Mouse (Mus musculus): ENCODE measurements around the gene A930004D18Rik. TPM values are rescaled to one million over a fixed set of nuclear protein-coding genes. Genes with fewer than 3 reads are reported as not detected.

A930004D18Rik gene
- 1 to 10 TPM; 3.5 to 3.8 TPM for total RNA-seq (2021)

DNA sequence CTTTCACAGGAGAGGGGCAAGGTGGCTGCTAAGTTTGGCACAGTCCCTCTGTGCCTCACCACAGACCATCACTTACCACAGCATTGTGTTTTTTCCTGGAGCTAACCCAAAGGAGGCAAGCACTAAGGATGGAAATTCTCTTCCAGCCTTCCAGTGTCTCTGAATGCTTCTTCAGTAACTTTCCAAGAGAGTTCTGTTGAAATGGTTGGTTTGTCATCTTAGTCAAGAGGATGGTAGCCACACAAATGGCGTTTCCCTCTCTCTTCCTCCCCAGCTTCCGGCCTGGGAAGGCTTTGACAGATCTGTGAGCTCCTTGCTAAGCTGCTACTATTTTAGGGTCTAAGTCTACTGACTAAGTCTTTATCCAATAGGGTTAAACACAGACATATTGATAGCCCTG, at the start of gene A930004D18Rik:
A930004D18Rik (minus strand) TSS at position 247 of the 400 bp plus-strand sequence.
- DNase-seq (ENCODE audit: low spot score), result no peak
- intact Hi-C loops (cut with DNase I), result no loop called here

DNA sequence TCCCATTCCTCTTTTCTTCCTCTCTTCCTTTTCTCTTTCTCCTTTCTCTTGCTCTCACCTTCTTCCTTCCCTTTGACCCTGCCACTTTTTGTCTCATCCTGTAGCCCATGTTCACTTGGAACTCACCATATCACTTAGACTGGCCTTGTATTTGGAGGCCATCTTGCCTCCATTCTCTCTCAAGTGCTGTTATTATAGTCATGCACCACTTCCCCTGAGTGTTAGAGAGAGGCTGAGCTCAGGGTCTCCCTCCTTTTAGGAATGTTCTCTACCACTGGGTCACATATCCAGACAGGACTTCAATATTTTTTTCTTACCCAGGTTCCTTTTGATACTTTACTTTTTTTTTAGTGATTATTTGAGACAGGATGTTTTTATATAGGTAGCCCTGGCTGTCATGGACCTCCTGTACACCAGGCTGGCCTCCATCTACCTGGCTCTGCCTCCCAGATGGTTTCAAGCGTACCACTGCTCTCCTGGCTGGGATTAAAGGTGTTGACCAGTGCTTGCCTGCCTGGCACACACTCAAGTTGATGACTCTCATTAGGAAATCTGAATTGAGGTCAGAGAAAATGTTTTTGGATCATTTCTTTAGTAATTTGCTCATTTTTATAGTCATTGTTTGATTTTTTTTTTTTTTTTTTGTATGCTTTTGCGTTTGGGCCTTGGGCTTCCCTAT, 42.8 kb upstream of the A930004D18Rik start:
- intact Hi-C loops (cut with DNase I), result loop anchor here (5.0 kb wide), 1 partner anchor 52 kb away; no protein-coding TSS in a partner anchor
- DNase-seq (ENCODE audit: low spot score), result no peak

DNA sequence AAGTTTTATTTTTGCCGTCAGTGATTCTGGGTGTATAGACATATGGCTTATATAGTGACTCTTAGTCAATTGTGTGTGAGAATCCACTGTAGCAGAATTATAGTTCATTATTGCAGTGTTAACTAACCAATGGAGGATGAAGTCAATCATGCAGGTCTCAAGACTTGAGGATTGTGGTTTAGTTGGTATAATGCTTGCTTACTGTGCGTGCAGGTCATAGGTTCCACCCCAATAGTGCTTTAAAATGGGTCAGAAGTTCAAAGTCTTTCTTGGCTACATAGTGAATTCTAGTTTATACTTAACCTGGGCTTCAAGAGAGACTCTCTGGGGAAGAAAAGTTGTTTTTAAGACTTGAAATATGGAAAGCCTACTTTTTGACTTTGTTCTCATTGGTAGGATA, 34.4 kb upstream of the A930004D18Rik start:
- intact Hi-C loops (cut with DNase I), result no loop called here

DNA sequence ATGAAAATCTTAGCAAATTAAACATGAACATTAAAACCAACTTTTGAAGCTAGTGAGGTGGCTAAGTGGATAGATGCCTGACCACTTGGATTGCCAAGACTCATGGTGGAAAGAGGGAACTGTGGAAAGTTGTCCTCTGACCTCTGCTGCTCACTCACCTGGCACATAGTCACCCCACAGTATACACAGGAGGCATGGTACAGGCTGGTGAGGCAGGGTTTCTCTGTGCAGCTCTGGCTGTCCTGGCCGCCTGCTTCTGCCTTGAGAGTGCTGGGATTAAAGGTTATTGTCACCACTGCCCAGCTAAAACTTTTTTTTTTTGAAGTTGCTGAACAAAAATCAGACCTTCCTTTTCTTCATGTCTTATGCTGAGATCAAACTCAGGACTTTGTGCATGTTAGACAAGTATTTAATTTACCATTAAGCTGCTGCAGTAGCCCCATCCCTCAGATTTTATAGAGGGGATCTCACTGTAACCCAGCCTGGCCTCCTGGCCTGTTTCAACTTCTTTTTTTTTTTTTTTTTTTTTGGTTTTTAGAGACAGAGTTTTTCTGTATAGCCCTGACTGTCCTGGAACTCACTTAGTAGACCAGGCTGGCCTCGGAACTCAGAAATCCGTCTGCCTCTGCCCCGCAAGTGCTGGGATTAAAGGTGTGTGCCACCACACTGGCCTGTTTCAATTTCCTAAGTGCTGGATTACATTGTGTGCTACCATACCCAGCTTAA, 30.7 kb upstream of the A930004D18Rik start:
- no peak for DNase-seq (ENCODE audit: low spot score)
- intact Hi-C loops (cut with DNase I), result loop anchor here (5.0 kb wide), 1 partner anchor 129 kb away; no protein-coding TSS in a partner anchor

More for the DNA sequence above, 34.4 kb upstream of the A930004D18Rik start:
- no peak for DNase-seq (ENCODE audit: low spot score)

DNA sequence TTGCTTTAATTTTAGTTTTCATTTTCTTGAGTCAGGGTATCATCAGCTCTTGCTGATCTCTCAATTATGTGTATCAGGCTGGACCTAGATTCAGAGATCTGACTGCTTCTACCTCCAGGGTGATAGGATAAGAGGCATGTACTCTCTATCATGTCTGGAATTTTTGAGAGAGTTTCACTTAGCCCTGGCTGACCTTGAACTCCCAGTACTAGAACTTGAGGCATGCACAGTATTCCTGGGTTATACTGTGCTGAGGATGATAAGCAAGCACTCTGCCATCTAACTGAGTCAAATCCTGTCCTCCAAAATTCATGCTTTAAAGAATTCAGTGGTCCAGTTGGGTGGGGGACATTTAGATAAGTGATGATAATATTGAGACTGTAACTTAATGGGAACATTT, 28.9 kb upstream of the A930004D18Rik start:
- intact Hi-C loops (cut with DNase I), result loop anchor here (5.0 kb wide), 1 partner anchor 131 kb away; no protein-coding TSS in a partner anchor

DNA sequence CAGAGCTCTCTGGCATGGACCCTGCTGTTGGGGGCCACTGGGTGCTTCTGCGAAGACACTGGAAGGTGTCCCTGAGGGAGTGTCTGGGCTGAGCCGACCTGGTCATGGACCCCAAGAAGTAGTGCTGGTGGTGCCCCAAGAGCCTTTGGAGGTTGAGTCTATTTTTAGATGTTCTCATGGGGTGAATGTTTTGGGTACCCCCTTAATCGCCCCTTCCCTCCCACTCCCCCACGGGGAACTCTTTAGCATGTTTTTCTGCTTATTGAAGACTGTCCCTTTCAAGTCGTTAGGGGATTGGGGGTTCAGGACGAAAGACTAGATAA, 28.1 kb upstream of the A930004D18Rik start:
- intact Hi-C loops (cut with DNase I), result loop anchor here (5.0 kb wide), 1 partner anchor 132 kb away; no protein-coding TSS in a partner anchor

More for the DNA sequence above, 28.9 kb upstream of the A930004D18Rik start:
- no peak for DNase-seq (ENCODE audit: low spot score)

DNA sequence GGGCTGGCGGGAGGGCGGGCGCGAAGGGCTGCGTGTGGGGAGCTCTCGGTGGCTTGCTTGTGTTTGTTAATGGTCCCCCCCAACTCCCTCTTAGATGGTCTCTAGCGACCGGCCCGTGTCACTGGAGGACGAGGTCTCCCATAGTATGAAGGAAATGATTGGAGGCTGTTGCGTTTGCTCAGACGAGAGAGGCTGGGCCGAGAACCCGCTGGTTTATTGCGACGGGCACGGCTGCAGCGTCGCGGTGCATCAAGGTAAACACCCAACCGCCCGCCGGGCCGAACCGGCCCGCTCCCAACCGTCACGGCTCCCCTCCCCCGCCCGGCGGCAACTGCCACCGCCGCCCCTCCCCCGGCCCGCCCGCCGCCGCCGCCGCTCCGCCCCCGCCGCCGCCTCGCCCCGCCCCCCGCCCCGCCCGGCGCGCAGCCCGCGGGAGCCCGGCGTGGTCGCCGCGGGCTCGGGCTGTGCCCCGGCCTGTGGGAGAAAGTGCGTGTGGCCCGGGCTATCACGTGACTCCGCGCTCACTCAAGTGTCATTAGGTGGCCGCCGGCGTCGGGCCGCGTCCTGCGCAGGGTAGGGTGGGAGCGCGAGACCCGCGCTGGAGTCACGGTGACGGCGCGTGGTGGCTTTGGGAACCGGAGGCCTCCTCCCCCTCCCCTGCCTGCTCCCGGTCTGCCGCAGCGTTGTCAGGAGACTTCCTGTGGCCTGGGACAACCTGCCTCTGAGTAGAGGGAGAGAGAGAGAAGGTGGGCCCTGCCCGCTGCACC, 27.6 kb upstream of the A930004D18Rik start:
- intact Hi-C loops (cut with DNase I), result loop anchor here (5.0 kb wide), 1 partner anchor 132 kb away; no protein-coding TSS in a partner anchor
- DNase-seq (ENCODE audit: low spot score), result peak; percentile 53

More for the DNA sequence above, 28.1 kb upstream of the A930004D18Rik start:
- DNase-seq (ENCODE audit: low spot score), result no peak

DNA sequence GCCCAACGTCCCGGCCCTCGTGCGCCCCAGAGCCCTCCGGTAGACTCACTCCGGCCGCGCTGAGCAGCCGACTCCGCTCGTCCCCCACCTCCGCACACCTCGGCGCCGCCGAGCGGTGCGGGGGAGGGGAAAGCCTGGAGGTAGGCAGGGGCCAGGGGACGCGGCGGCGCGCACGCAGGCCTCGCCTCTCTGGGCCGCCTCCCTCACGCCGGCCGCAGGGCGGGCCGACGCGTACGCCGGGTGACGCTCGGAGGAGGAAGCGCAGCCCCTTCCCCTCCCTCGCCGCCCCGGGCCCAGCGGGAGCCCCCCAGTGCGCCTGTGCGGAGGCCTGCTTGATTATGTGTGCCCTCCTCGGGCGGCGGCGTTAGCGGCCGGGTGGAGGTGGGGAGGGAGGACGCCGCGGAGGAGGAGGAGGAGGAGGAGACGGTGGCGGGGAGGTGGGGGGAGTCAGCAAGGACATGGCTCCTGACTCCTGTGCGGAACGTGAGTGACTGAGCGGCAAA, 26.9 kb upstream of the A930004D18Rik start:
- intact Hi-C loops (cut with DNase I), result no loop called here
- peak; percentile 90 for DNase-seq (ENCODE audit: low spot score)

DNA sequence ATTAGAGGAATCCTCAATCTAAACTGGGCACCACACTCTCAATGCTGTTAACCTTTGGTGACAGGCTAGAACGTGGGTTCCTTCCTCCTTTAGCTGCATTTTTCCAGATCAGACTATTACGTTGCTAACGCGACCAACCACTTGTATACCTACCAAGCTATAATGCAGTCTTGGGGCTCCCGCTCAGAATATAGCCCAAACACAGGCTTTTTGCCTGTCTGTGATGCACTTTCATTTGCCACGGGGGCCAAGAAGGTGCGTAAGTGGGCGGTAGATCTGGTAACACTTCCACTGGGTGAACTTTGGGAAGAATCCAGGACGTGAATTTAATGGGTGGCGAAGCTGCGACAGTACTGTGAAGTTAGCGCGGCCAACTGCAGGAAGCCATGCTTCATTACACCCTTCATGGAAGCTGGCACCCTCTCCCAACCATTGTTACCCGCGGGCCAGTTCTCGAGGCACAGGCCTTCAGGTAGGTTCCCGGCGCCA, 26.3 kb upstream of the A930004D18Rik start:
- intact Hi-C loops (cut with DNase I), result loop anchor here (2.0 kb wide), 1 partner anchor 15 kb away; the partner anchor contains the start of gene Skida1
- no peak for DNase-seq (ENCODE audit: low spot score)

DNA sequence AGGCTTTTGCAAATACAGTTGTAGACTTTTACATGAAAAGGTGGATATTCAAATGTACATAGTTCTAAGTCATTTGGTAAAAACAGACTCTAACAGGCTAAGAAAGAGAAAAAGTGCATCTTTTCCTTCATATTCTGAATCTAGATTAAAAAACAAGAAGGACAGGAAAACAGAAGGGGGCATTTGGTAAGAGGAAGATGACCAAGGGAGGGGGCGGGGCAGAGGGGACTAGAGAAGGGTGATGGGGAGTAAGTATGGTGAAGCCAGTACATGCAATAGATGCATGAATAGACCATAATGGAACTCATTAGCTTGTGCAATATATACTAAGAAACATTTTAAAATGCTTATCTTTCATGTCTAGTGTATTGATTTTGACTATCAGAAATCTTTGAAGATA, 22.9 kb upstream of the A930004D18Rik start:
- no peak for DNase-seq (ENCODE audit: low spot score)
- intact Hi-C loops (cut with DNase I), result no loop called here

DNA sequence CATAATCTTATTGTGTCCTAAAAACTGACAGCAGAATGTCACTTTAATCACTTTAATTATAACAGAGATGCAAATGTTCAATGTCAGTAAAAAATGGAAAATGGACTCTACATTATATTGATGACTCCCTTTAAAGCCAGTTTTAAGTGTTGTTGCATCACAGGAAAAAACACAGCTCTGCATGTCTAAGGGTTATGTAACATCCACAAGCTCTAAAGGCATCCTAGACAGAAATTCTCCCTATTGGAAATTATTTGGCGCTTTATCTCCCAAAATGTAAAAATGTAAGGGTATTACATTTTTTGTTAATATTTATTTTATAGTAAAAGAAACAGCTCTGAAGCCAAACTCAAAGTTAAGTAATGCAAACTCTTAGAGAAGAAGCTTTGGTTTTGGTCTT, 22.4 kb upstream of the A930004D18Rik start:
- DNase-seq (ENCODE audit: low spot score), result no peak
- intact Hi-C loops (cut with DNase I), result loop anchor here (5.0 to 10.0 kb wide), 3 partner anchors 332 to 632 kb away; partner anchors contain the start of genes Dnajc1 and Spag6

DNA sequence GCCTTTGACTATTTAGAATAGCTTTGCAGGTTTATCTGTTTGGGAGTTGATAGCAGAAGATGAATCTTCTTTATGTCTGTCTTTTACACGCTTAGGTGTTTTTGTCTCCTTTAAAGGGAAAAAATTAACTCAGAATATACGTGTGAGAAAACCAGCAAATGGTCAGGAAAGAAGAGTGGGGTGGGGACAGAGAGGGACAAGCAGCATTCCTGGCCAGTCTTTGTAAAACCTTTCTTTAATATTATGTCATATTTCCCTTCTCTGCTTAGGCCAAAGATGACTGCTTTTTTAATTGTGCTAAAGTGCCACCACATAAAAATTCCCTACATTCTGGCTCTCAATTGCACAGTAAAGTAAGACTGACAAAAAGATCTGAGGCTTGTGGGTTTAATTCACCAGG, 21.5 kb upstream of the A930004D18Rik start:
- intact Hi-C loops (cut with DNase I), result loop anchor here (5.0 to 10.0 kb wide), 3 partner anchors 333 to 633 kb away; partner anchors contain the start of genes Dnajc1 and Spag6
- no peak for DNase-seq (ENCODE audit: low spot score)

DNA sequence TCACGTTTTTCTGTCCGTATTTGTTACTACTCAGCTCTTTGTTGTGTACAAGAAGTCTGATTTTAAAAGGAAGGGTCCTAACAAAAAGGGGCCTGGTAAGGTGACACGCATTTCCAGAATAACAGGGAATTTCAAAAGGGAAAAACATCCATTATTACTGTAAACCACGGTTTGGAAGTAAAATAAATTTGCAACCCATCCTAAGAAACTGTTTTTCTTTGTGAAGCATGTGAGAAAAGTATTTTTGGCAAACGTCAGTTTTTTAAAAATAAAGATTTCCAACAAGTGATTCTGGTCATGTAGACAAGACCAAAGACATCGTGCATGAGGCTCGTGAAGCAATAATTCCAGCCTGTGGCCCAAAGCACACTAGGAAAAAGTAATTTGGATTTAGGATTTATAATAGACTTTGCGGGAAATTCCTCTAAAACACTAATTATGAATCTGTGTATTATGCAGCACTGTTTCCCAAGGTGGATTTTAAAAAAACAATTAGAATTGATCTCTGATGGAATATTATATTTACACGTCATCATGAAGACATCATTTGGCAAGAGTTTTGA, 20.7 kb upstream of the A930004D18Rik start:
- DNase-seq (ENCODE audit: low spot score), result no peak
- intact Hi-C loops (cut with DNase I), result loop anchor here (5.0 to 10.0 kb wide), 3 partner anchors 334 to 634 kb away; partner anchors contain the start of genes Dnajc1 and Spag6

DNA sequence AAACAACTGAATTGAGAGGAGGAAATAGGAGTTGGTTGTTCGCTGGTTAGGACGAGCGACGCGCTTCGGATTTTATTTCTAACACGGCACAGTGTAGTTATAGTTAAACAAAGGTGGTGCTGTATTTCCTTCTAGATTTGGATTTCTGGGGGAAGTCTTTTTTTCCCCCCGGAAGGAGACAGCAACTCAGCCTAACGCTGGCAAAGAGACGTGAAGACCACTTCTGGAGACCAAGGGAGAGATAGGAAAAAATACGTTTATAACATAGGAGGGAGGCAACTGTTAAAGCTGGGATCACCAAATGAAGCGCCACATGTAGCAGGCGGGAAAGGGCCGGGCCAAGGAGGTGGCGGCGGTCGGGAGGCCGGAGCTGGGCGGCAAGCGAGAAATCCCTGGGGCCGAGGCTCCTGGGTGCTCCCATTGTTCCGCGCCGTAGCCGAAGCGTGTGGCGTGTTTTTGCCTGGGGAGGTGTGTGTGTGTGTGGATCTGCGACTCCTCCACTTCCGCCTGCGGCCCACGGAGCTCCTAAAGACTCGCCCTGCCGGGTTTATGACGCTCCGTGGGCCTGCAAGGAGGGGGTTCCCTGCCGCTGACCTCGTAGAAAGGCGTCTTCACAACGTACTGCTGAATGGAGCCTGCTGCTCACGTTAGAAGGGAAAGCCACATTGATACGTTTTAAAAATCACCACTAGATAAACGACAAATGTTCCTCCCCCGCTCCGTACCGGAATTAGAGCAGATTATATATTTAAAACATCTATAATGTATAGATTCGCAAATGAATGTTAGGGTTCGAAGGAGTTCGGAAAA, 20.0 kb upstream of the A930004D18Rik start:
- intact Hi-C loops (cut with DNase I), result loop anchor here (2.0 to 10.0 kb wide), 5 partner anchors 29 to 635 kb away; partner anchors contain the start of genes Bmi1, Dnajc1 and Spag6

DNA sequence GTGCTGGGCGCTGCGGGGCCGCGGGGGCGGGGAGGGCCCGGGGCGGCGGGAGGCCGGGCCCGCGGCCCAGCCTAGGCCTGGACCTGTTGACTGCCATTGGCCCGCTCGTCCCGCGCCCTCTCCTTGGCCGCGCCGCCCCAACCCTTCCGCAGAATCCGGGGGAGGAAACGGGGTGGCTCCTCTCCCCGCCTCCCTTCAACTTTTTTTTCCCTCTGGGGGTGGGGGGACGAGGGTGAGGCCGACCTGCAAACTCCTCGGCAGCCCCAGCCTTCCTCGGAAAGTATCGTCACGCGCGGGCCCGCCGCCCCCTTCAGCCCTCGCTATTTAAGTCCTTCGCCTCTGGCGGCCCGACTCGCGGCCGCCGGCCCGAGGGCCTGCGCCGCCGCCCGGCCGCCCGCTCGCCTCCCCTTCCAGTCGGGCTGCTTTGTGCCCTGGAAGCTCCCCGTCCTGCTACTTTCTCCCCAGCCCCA, 19.3 kb upstream of the A930004D18Rik start:
- intact Hi-C loops (cut with DNase I), result loop anchor here (2.0 to 10.0 kb wide), 5 partner anchors 28 to 635 kb away; partner anchors contain the start of genes Bmi1, Dnajc1 and Spag6
- DNase-seq (ENCODE audit: low spot score), result peak; percentile 98

More for the DNA sequence above, 20.0 kb upstream of the A930004D18Rik start:
- DNase-seq (ENCODE audit: low spot score), result peak; percentile 58

DNA sequence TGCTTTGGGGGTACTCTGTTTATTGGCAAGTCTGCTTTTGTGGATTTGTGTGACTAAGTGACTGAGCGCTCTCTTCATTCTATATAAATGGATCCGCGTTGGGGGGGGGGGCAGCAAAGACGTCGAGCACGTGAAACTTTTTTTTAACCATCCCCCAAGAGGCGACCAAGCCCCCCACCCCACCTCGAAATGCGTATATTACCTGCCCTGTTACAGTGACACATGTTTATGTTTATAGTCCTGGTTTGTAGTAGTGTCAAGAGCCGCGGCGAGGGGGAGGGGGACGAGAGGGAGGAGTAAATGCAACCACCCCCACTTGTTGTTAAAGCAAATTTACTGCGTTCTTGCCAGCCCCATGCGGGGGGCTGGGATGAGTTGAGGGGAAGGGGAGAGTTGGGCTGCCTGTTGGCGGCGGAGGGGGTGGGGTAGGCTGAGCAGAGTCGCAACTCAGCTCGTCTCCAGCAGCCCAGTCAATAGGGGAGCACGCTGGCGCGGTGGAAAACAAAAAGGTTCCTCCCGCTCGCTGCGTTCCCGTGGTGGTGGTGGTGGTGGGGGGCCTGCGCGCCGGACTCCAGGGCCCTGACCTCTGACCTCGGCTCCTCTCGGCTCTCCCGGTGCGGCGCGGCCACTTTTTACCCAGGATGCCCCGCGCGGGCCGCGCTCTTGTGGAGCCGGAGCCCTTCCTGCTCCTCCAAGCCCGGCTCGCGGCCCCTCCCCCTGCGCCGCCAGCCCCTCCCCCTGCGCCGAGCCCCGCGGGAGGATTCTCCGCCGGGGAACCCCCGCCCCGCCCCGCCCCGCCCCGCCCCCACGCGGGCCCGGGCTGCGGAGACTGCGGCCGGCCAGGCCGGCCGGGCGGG, 18.6 kb upstream of the A930004D18Rik start:
- intact Hi-C loops (cut with DNase I), result loop anchor here (2.0 to 10.0 kb wide), 5 partner anchors 27 to 636 kb away; partner anchors contain the start of genes Bmi1, Dnajc1 and Spag6
- peak; percentile 90 for DNase-seq (ENCODE audit: low spot score)

All from heart, postnatal 25 days (tissue).